Mouse (Mus musculus): ENCODE results near the gene Dab1.

GRCm38 (mm10) chr4:104718973-104719795 lies 1100.0 kb downstream of the Dab1 start:
- TF ChIP-seq CTCF (IDR thresholded peaks at IDR 0.05; ENCODE audit: control insufficient read depth, insufficient read depth, insufficient replicate concordance, low read depth, low read length) (no peak), POLR2A (IDR thresholded peaks at IDR 0.05; ENCODE audit: control insufficient read depth, low read depth, low read length) (no peak)
